Mouse (Mus musculus) testis, adult 2 months (tissue): Measurements from ENCODE around the gene Cilp.

ENCODE experiments used
- CTCF ChIP-seq: fragments of 200-500 bp; IDR thresholded peaks from 2 replicates; pipeline ENCODE4 v1.5.1; 2012; ENCODE audit warnings: low read depth, mild to moderate bottlenecking, inconsistent platforms, low read length, moderate library complexity; ENCODE audit not compliant: control insufficient read depth, insufficient read depth, insufficient replicate concordance
- POLR2A ChIP-seq: fragments of 200-500 bp; IDR thresholded peaks from 2 replicates; pipeline ENCODE4 v1.6.1; 2012; ENCODE audit warnings: low read depth, mild to moderate bottlenecking, inconsistent platforms, low read length, moderate library complexity; ENCODE audit not compliant: control insufficient read depth

- TF ChIP-seq CTCF (no peak), POLR2A (no peak)
Observed at GRCm38 (mm10) chr9:65327371-65327770, 62.4 kb downstream of the Cilp start.
